Mouse (Mus musculus) small intestine, adult 2 months (tissue): ENCODE measurements around the gene Hoxb5.

Experiments
- CTCF ChIP-seq: fragments of 200-500 bp; IDR thresholded peaks from 2 replicates; pipeline ENCODE4 v1.5.1; 2012; ENCODE audit warnings: low read depth, mild to moderate bottlenecking, control low read depth, inconsistent platforms, low read length, moderate library complexity, mixed read lengths; ENCODE audit not compliant: insufficient replicate concordance, insufficient read length; ENCODE audit errors: extremely low read depth
- POLR2A ChIP-seq: fragments of 200-500 bp; IDR thresholded peaks from 2 replicates; pipeline ENCODE4 v1.6.1; 2012; ENCODE audit warnings: low read depth, mild to moderate bottlenecking, control low read depth, inconsistent platforms, low read length, moderate library complexity

DNA sequence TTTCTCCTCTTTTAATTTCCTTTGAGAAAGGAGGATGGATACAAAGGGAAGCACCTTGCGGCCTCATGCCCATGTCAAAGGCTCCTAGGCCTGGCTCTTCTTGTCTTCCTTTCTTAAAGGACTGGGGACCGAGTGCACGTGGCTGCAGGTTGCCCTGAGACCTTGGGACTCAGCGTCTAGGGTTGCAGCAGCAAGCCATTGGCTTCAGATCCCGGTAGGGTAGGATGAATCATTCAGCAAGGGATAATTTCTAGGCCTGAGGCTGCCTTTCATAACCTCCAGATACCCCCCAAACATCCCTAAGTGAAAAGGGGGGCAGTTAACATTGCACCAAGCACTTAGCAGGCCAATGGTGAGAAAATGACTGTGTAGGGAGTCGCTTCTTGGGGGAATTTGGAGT lies 8.0 kb downstream of the Hoxb5 start:
- TF ChIP-seq CTCF, result no peak
- TF ChIP-seq POLR2A, result no peak
